Mouse (Mus musculus) gastrocnemius, adult 18-20 months (tissue): ENCODE data around the gene Lipf. TPM values are rescaled to one million over a fixed set of nuclear protein-coding genes. Genes with fewer than 3 reads are reported as not detected.

Experiments
- DNase-seq: peaks from one replicate; pipeline ENCODE4 v3.0.0; 2021; ENCODE audit warnings: low spot score
- long read RNA-seq, 2 experiments: library from polyadenylated mRNA; stranded (forward); transcript quantifications; one replicate each; pipeline ENCODE4 v2.0.0; 2021
- total RNA-seq, 2 experiments: library from RNA; stranded (reverse); gene quantifications; 2 replicates each; pipeline ENCODE4 v1.2.3; 2021

The Lipf gene
- total RNA-seq = under 1 TPM in 1 of 2 experiments, not detected in 1; 0.17 TPM
- long read RNA-seq, experiment 1 = 0 reads
- long read RNA-seq, experiment 2 = 0 reads

DNA sequence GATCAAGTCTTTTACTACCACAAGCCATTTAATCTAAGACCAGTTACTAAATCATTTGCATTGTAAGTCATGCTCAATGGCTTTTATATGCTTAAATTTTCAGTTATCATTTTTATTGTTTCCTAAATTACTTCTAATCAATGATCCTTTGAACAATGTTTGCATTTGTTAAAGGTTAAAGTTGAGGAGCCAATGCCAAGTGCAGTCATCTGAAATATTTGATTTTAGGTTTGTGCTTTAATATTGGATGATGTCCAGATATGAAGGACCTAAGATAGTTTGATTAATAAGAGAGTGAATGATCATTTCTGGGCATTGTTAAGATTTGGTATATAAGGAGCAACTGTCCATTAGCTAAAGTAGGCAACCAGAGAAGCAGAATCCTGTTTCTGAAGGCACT, at the start of gene Lipf:
Gene Lipf (plus strand): TSS at position 301 of the 400 bp plus-strand sequence.
- no peak for DNase-seq

DNA sequence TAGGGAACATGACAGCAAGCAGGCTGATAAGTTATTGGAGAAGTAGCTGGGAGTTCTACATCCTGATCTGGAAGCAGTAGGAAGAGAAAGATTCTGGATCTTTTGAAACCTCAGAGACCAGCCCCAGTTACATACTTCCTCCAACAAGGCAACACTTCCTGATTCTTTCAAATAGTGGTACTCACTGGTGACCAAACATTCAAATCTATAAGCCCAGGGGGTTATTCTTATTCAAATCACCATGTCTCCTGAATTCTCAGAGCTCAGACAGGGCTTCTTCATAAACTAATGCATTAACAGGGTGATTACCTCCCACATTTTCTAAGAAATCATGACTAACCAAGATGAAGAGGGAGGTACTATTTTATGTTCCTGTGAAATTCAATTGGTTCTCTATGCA, 36.9 kb upstream of the Lipf start:
- no peak for DNase-seq

DNA sequence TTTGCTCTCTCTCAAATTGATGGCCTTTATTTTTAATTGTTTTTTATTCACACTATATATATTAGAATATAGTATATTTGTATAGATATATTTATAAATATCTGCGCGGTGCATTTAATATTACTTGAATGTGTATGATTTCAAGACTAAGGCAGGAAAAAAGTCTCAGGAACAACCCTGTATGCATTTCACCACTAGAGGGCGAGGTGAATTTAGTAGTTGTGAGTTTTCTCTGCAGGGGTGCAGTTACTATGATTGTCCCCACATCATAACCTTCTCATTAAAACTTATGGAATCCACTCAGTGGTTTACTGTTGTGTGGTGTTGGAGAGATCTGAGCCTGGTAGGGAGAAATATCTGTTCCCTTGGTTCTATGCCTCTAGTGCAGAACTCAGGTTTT, 18.0 kb downstream of the Lipf start:
- no peak for DNase-seq

DNA sequence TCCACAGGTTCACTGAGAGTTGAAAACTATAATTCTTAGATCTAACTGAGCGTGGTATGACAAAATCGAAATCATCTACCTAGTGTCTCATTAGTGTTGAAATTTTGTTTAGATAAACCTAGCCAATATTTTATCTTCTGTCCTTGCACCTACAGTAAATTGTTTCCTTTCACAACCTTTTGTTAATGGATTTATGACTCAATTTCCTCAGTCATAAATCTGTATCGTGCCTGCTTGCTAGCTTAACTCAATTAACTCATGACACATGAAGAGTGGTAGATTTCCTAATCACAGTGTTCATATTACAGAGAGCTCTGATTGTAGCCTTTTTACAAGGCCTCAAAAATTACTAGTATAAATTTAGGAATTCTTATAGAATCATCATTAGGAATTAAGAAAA, 22.1 kb downstream of the Lipf start:
- DNase-seq = no peak

DNA sequence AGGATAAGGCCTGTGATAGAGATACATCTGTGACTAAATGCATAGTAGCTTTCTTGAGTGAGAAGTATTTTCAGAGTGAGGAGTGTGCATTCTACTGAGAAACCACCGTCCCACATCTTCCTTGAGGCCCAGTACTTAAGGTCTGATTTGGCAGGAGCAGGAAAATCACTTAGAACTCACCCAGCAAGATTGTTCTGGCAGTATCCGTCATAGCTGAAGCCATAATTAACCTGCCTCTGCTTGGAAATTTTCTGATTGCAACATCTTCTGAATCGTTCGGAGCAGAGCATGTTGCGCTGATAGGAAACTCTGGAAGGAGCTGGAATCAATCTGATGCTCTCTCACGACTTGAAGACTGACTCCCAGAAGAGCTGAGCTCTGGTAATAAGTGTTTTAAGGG, 47.0 kb downstream of the Lipf start, which contains the start of gene Lipk:
Gene Lipk (plus strand): TSS at position 289 of the 400 bp plus-strand sequence.
- no peak for DNase-seq

DNA sequence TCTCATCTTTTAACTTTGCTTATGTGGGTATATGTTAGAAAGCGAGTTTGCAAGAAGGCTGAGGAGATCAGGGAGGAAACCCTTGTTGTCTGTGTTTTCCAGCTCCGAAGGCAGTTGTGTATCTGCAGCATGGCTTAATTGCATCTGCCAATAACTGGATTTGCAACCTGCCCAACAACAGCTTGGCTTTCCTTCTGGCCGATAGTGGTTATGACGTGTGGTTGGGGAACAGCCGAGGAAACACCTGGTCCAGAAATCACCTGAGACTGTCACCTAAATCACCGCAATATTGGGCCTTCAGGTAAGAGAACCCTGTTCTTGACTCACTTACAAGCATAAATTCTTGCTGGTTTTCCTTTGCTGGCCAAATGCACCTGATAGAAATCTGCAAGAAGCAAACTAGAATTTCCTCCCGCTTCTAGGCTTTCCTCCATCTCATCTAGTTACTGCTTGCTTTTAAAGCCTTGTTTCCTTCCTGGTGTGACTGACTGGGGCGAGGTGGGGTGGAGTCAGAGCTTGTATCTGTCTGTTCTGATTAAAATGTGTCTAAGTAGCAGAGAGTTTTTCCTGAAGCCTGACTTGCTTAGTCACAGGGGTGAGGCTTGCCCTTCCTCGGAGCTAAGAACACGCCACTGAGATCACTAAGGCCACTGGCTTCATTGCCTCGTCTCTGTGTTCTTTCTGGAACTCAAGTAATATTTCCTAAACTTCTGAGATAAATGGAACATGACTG, 60.6 kb downstream of the Lipf start:
- DNase-seq = no peak

DNA sequence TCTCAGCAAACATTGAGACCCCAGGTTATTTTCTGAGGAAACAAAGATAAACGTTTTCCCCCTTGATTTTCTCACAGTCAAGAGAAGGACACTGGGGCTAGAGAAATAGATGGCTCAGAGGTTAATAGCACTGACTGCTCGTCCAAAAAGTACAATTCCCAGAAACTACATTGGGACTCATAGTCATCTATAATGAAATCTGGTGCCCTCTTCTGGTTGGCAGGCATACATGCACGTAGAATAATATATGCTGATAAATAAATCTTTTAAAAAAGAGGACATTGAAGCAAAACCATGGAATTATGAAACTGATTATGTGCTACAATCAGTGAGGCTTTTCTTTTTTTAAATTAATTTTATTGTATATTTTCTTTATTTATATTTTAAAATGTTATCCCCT, 61.8 kb downstream of the Lipf start:
- no peak for DNase-seq

Other genes starting within 250 kb of the Lipf start
- under 1 TPM; 0.14 to 0.18 TPM for gene Lipo2, start 209.8 kb upstream of the Lipf start, total RNA-seq
- 1 to 10 TPM; 5.4 to 6.1 TPM for gene Lipo3, start 199.2 kb upstream of the Lipf start, total RNA-seq
- gene Lipo1, start 173.7 kb upstream of the Lipf start, total RNA-seq = not detected
- gene Lipk, start 47.1 kb downstream of the Lipf start, total RNA-seq = not detected
- gene Lipn, start 106.2 kb downstream of the Lipf start, total RNA-seq = not detected
- not detected for gene Lipm, start 139.7 kb downstream of the Lipf start, total RNA-seq
- not detected for gene Ankrd22, start 204.9 kb downstream of the Lipf start, total RNA-seq
- 1 to 10 TPM in 1 of 2 experiments, under 1 TPM in 1; 0.39 to 1.2 TPM for gene Stambpl1, start 231.0 kb downstream of the Lipf start, total RNA-seq